Mouse (Mus musculus): ENCODE measurements at regions not wholly inside any gene's neighbourhood (a gene's known extent, or its start where the extent isn't known, plus 50 kb on each side); places are given as distances from the start of the nearest gene placed in this dataset.

- WGBS, result 31% methylated on average over 1 of the region's 1 CpGs
These were observed 392.6 kb downstream of the Nedd1 start for GRCm38 (mm10) chr10:92329661-92330060.

GRCm38 (mm10) chr10:92325284-92325989 lies 396.8 kb downstream of the Nedd1 start:
- no peak overlapping the region for H3K4me2 ChIP-seq
- no peaks in the 10 kb centered on the region for H3K4me1 ChIP-seq
- H3K27ac ChIP-seq, result no peak overlapping the region
- no peaks in the 10 kb centered on the region for H3K27me3 ChIP-seq
- H3K36me3 ChIP-seq, result no peaks in the 10 kb centered on the region
- H3K9me3 ChIP-seq, result no peaks in the 10 kb centered on the region
- H3K4me3 ChIP-seq, result no peak overlapping the region
- no peak for ATAC-seq (ENCODE audit: insufficient number of reproducible peaks, insufficient read depth, low FRiP score, low TSS enrichment, low read depth)
- H3K9ac ChIP-seq, result no peak overlapping the region
- 82% methylated on average over 4 of the region's 4 CpGs for WGBS

More at GRCm38 (mm10) chr10:92329661-92330060, 392.6 kb downstream of the Nedd1 start:
- H3K9me3 ChIP-seq, result no peaks in the 10 kb centered on the region
- no peak overlapping the region for H3K27ac ChIP-seq
- no peak overlapping the region for H3K9ac ChIP-seq
- H3K27me3 ChIP-seq, result no peaks in the 10 kb centered on the region
- no peak overlapping the region for H3K4me3 ChIP-seq
- no peak for ATAC-seq (ENCODE audit: insufficient number of reproducible peaks, insufficient read depth, low FRiP score, low TSS enrichment, low read depth)
- no peaks in the 10 kb centered on the region for H3K36me3 ChIP-seq
- peaks cover 13% of the 10 kb centered on the region for H3K4me1 ChIP-seq
- H3K4me2 ChIP-seq, result no peak overlapping the region

DNA sequence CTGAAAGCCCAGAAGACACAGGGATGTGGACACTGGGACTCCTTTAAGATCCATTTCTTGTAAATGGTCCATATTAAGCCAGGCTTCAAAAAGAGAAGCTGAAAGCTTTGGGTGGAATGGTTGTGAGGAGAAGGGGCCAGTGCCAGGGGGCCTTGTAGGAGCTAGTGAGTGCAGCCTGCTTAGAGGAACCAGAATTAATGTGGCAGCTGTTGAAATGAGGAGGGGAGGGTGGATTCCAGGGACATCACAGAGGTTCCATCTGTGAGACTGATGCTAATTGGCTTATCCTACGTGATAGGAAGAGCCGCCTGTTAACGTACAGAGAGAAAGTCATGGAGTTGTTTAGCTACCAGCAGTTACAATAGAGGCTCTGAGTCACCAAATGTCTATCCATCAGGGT lies 407.6 kb downstream of the Nedd1 start:
- no peak for ATAC-seq (ENCODE audit: insufficient number of reproducible peaks, insufficient read depth, low FRiP score, low TSS enrichment, low read depth)

DNA sequence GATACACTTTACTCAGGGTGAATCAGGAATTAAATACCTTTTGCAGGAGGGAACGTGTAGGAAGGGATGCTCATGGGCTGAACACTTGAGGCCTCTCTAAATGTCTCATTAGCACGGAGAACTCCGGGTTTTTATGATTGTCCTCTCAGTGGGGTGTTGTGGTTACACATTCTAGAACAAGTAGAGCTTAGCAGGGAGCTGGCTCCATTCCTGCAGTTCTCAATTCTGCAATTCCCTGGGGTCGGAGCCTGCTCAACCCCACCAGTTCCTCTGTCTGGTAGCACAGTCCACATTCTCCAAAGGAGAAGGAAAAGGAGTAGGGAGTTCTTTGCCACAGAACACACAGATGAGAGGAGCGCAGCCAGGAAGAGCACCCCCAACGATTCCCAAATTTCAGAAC lies 409.9 kb downstream of the Nedd1 start:
- Histone ChIP-seq H3K27me3 (no peaks in the 10 kb centered on the region), H3K27ac (no peak overlapping the region), H3K4me2 (no peak overlapping the region), H3K4me1 (no peaks in the 10 kb centered on the region), H3K9ac (no peak overlapping the region), H3K4me3 (no peak overlapping the region), H3K9me3 (no peaks in the 10 kb centered on the region), H3K36me3 (no peaks in the 10 kb centered on the region)
- WGBS, result 77% methylated on average over 6 of the region's 6 CpGs
- no peak for ATAC-seq (ENCODE audit: insufficient number of reproducible peaks, insufficient read depth, low FRiP score, low TSS enrichment, low read depth)

More for the DNA sequence above, 407.6 kb downstream of the Nedd1 start:
- H3K9ac ChIP-seq, result no peak overlapping the region
- no peak overlapping the region for H3K27ac ChIP-seq
- H3K4me3 ChIP-seq, result no peak overlapping the region
- H3K4me1 ChIP-seq, result no peaks in the 10 kb centered on the region
- no peaks in the 10 kb centered on the region for H3K36me3 ChIP-seq
- no peak overlapping the region for H3K4me2 ChIP-seq
- H3K9me3 ChIP-seq, result no peaks in the 10 kb centered on the region
- H3K27me3 ChIP-seq, result no peaks in the 10 kb centered on the region
- WGBS, result 72% methylated on average over 3 of the region's 3 CpGs

DNA sequence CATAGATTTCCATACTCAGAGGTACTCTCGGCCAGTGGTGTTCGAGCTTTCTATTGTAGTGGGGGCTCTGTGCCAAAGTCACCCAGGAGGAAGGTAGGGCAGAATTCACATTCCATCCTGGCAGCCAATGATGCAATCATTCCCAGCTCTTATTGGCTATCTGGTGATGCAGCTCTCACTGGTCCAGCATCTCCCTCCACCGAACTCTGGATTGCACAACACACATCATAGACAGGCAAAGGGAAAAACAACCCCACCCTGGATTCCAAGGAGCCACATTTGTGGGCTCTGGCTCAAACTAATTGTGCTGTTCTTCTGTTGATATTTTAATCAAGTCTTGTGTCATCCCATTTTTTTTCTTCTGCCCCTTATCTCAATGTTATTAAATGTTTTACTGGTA lies 413.6 kb downstream of the Nedd1 start:
- Histone ChIP-seq H3K4me1 (no peaks in the 10 kb centered on the region), H3K36me3 (no peaks in the 10 kb centered on the region), H3K9ac (no peak overlapping the region), H3K27me3 (no peaks in the 10 kb centered on the region), H3K9me3 (no peaks in the 10 kb centered on the region), H3K4me2 (no peak overlapping the region), H3K27ac (no peak overlapping the region), H3K4me3 (no peak overlapping the region)
- ATAC-seq (ENCODE audit: insufficient number of reproducible peaks, insufficient read depth, low FRiP score, low TSS enrichment, low read depth), result no peak
- WGBS, result 92% methylated on average over 3 of the region's 3 CpGs

DNA sequence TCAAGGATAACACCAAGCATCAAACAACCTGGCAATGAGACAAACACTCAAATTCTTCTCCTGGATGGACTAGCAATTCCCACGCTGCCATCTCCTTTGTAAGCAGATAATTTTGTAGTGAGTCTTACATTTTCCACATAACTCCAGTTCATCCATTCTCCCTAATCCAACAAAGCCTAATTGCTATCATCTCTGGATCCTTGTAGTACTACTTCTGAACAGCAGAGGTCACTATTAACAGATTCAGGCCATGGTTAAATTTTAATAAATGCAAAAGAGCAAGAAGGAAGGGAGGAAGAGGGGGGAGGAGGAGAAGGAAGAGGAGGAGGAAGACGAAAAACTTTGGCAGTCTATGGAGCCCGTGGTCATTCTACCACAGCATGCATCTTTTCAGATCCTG lies 414.4 kb downstream of the Nedd1 start:
- no peaks in the 10 kb centered on the region for H3K36me3 ChIP-seq
- no peak overlapping the region for H3K4me2 ChIP-seq
- no peak overlapping the region for H3K9ac ChIP-seq
- no peak for ATAC-seq (ENCODE audit: insufficient number of reproducible peaks, insufficient read depth, low FRiP score, low TSS enrichment, low read depth)
- H3K27me3 ChIP-seq, result no peaks in the 10 kb centered on the region
- no peak overlapping the region for H3K4me3 ChIP-seq
- no peaks in the 10 kb centered on the region for H3K4me1 ChIP-seq
- H3K9me3 ChIP-seq, result no peaks in the 10 kb centered on the region
- H3K27ac ChIP-seq, result no peak overlapping the region
- WGBS, result 33% methylated on average over 3 of the region's 3 CpGs

DNA sequence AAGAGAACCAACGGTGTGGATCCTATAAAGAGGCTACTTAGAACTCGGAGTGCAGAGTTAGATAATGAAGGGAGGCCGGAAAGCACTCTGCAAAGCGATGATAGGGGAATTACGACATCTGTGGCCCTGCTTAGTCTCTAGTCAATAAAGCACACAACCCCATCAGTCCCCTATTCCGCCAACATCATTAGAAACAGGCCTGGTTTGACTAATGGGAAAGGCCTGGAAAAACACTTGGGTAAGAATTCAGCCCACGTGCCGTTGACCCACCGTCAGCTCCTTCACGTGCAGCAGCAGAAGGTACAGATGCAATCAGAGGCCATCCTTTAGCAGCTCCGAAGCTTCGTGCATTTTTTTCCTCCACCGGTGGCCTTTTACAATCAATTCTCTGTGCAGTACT lies 423.5 kb downstream of the Nedd1 start:
- H3K4me3 ChIP-seq, result no peak overlapping the region
- no peaks in the 10 kb centered on the region for H3K27me3 ChIP-seq
- no peak overlapping the region for H3K9ac ChIP-seq
- no peak for ATAC-seq (ENCODE audit: insufficient number of reproducible peaks, insufficient read depth, low FRiP score, low TSS enrichment, low read depth)
- no peak overlapping the region for H3K27ac ChIP-seq
- no peaks in the 10 kb centered on the region for H3K4me1 ChIP-seq
- WGBS, result 50% methylated on average over 13 of the region's 13 CpGs
- H3K9me3 ChIP-seq, result no peaks in the 10 kb centered on the region
- H3K36me3 ChIP-seq, result no peaks in the 10 kb centered on the region
- H3K4me2 ChIP-seq, result no peak overlapping the region

GRCm38 (mm10) chr10:92296837-92297236 lies 425.4 kb downstream of the Nedd1 start:
- no peak overlapping the region for H3K4me3 ChIP-seq
- H3K27me3 ChIP-seq, result no peaks in the 10 kb centered on the region
- ATAC-seq (ENCODE audit: insufficient number of reproducible peaks, insufficient read depth, low FRiP score, low TSS enrichment, low read depth), result no peak
- no peak overlapping the region for H3K4me2 ChIP-seq
- H3K9me3 ChIP-seq, result no peaks in the 10 kb centered on the region
- H3K9ac ChIP-seq, result no peak overlapping the region
- H3K36me3 ChIP-seq, result no peaks in the 10 kb centered on the region
- 64% methylated on average over 4 of the region's 4 CpGs for WGBS
- H3K27ac ChIP-seq, result no peak overlapping the region
- H3K4me1 ChIP-seq, result no peaks in the 10 kb centered on the region

DNA sequence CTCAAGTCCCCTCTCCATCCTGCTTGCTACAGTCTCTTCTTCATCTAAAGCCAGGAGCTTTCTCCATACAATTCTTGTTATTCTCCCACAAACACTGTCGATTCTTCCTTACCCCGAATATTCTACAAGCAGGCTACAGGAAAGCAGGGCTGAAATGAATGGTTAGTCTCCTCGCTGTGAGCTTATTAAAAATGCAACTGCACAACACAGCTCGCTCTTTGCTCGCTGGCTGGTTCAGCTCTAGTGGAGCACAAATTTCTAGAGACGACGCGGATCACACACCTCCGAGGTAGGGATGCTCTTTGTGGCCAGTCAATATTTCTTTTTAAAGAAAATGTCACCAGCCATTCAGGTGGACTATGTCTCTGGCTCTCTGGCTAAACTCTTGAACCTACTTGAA lies 425.9 kb downstream of the Nedd1 start:
- H3K9me3 ChIP-seq, result no peaks in the 10 kb centered on the region
- no peaks in the 10 kb centered on the region for H3K36me3 ChIP-seq
- H3K27ac ChIP-seq, result no peak overlapping the region
- WGBS, result 88% methylated on average over 9 of the region's 9 CpGs
- H3K4me2 ChIP-seq, result no peak overlapping the region
- H3K4me3 ChIP-seq, result no peak overlapping the region
- no peak overlapping the region for H3K9ac ChIP-seq
- no peaks in the 10 kb centered on the region for H3K4me1 ChIP-seq
- H3K27me3 ChIP-seq, result no peaks in the 10 kb centered on the region
- no peak for ATAC-seq (ENCODE audit: insufficient number of reproducible peaks, insufficient read depth, low FRiP score, low TSS enrichment, low read depth)

DNA sequence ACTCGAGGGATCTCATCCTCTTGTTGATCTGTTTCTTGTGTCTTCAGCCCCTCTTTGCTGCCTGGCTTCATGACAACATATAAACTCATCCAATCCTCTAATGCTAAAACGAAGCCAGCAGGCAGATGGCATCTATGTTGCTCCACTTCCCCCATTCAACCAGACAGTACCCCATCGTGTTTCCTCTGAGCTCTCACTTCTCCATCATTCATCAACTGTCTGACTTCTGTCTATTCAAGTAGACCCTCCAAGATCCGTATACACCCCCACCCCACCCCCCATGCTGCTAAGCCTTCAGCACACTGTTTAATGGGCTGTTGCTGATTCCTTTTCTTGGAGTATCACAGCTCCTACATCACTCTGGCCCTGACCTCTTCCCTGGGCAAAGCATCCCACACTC lies 429.0 kb downstream of the Nedd1 start:
- Histone ChIP-seq H3K4me2 (no peak overlapping the region), H3K27ac (no peak overlapping the region), H3K4me3 (no peak overlapping the region), H3K36me3 (no peaks in the 10 kb centered on the region), H3K4me1 (no peaks in the 10 kb centered on the region), H3K9ac (no peak overlapping the region), H3K9me3 (no peaks in the 10 kb centered on the region), H3K27me3 (no peaks in the 10 kb centered on the region)
- 78% methylated on average over 4 of the region's 4 CpGs for WGBS
- ATAC-seq (ENCODE audit: insufficient number of reproducible peaks, insufficient read depth, low FRiP score, low TSS enrichment, low read depth), result no peak

DNA sequence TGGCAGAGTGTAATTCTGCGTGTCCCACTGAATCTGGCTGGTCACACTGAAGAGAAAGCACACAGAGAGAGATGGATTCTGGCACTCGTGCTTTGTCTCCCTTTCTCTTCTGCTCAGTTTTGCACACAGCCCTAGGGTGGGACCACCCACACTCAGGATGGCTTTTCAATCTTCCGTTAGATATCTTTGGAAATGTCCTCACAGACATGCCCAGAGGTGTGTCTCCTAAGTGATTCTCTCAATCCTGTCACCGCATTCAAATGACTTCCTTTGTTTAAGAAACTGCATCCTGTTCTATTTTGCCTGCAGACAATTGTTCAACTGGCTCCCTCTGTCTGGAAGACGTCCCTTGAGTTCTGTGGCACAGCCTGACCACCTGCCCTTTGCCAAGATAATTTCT lies 433.0 kb downstream of the Nedd1 start:
- no peak for ATAC-seq (ENCODE audit: insufficient number of reproducible peaks, insufficient read depth, low FRiP score, low TSS enrichment, low read depth)
- H3K9me3 ChIP-seq, result no peaks in the 10 kb centered on the region
- H3K27me3 ChIP-seq, result no peaks in the 10 kb centered on the region
- H3K9ac ChIP-seq, result no peak overlapping the region
- no peaks in the 10 kb centered on the region for H3K36me3 ChIP-seq
- H3K4me2 ChIP-seq, result no peak overlapping the region
- no peaks in the 10 kb centered on the region for H3K4me1 ChIP-seq
- WGBS, result 28% methylated on average over 5 of the region's 5 CpGs
- no peak overlapping the region for H3K27ac ChIP-seq
- no peak overlapping the region for H3K4me3 ChIP-seq

DNA sequence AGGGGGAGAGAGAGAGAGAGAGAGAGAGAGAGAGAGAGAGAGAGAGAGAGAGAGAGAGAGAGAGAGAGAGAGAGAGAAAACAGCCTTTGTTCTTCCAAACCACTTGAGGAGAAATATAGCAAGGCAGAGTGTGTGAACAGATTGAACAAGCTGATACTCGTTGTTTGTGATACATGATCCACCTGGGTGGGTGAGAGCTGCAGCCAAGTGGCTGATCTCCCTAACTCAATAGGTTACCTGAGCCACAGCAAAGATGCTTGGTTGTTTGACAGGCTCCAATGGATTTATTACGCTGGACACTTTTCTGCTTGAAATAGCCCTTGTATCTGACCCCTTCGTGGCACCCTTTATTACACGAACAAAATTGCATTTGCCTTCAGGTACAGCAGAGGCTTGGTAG lies 438.0 kb downstream of the Nedd1 start:
- Histone ChIP-seq H3K36me3 (no peaks in the 10 kb centered on the region), H3K9ac (no peak overlapping the region), H3K27me3 (no peaks in the 10 kb centered on the region), H3K4me2 (no peak overlapping the region), H3K4me1 (no peaks in the 10 kb centered on the region), H3K4me3 (no peak overlapping the region), H3K9me3 (no peaks in the 10 kb centered on the region), H3K27ac (no peak overlapping the region)
- no peak for ATAC-seq (ENCODE audit: insufficient number of reproducible peaks, insufficient read depth, low FRiP score, low TSS enrichment, low read depth)
- WGBS, result 43% methylated on average over 4 of the region's 4 CpGs
